Mouse (Mus musculus) right cerebral cortex, adult 2 months (tissue): ENCODE measurements around the gene Vegfb.

ENCODE experiments used
- DNase-seq, 2 experiments: peaks; one replicate each; pipeline ENCODE4 v3.0.0; 2021 to 2022; ENCODE audit warnings: low spot score in 2 of 2

The Vegfb gene

DNA sequence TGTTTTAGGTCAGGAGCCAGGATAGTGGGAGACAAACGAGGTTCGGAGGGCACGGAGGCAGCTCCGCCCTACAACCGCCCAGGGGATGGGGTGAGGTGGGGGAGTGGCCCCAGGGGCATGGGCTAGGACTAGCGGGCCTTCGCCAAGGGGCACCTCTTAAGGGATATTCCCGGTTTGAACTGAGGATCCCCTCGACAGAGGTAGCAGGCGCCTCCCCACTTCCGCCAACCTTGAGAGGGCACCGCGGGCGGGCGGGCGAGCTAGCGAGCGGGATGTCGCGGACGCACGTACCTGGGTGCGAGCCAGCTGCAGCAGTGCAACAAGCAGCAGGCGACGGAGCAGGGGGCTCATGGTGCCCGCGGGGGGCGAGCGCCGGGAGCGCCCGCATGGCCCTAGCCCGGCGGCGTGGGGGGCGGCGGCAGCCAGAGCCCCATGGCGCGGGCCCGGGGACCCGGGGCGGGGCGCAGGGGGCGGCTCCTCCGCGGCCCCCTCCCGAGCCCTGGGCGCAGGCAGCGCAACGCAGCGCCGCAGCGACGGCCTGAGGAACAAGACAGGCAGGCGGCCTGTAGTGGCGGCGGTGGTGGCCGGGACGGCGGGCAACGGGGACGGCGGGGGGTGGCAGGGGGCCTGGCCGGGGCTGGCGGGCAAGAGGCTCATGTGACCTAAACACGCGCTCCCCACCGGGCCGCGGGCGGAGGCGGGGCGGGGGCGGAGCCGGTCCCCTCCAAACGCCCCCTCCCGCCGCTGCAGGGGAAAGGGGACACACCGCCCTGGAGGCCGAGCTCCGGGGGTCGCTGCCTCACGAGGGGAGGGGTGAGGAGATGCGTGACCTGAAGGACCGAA lies at the start of gene Vegfb:
TSS of gene Vegfb (minus strand) at position 591 of the 843 bp plus-strand sequence.
- DNase-seq, result peak in 1 of 2 experiments; percentile 55

DNA sequence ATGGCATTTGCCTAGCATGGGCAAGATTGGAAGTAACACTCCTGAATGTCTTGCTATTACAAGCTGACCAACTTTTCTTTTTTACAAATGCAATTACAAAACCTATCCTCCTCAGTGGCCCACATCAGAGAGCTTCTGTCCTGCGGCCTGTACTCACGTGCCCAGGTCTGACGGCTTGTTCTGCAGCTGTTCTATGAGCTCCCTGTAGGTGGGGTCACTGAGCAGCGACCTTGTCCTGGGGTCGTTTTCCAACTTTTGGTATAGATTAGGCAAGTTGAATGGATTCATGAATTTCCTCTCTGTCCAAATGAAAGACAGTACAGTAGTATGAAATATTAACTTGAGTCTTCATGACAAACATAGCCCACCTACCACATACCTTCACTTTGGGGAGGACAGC lies 46.6 kb upstream of the Vegfb start:
- DNase-seq, result no peak

DNA sequence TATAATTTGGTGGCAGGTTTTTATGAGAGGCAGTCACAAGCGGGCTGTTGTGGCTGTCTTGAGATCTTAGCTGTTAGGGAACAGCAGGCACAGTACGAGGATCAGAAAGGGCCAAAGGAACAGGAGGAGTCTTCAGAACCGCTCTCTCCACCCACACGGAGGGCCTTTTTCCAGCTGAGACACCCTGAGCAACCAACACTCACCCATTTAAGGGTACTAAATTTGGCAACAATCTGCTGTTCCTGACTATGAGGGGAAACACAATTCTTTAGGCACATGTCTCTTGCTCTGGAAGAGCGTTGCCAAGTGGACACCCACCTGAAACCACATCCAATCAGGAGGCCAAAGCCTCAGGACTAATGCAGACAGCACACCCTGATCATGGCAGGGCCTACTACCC lies 42.1 kb upstream of the Vegfb start:
- peak; percentile 68 to 70 for DNase-seq

DNA sequence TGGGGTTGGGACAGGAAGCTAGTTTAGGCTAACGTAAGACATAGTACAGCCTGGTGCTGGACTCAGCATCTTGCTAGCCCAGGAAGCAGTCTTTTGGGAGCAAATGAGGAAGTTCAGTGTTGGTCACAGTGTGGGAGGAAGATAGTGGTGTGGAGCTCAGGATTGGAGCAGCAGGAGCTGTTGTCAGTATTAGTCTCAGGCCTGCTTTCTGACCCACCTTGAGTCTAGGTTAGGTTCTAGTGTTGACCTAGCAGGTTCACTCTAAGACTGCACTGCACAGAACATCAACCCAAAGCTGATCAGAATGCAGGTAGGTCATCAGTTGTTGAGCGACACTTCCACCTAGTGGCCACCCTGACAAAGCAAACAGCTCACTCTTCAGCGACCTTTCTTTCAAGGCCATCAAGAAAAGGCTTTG lies 32.8 kb upstream of the Vegfb start:
- DNase-seq, result peak; percentile 39 to 40

DNA sequence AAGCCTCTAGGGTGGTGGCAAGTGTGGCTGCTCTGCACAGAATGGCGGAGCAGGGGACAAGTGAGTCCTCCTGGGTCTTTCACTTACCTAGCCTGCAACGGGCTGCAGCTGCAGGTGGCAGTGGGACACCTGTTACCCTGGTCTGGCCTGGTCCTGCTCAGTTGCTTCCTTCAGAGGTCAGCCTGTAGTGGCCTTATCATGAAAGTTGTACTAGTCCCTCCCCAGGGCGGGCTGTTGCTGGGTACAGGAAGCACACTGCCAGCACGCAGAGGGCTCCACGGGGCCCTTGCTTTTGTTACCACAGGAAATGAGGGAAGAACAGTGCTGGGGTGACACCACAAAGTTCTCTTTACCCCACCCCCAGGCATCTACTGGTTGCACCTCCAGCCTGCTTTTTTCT lies 31.7 kb upstream of the Vegfb start, which contains the start of gene Fermt3:
TSS of gene Fermt3 (minus strand) at position 279 of the 400 bp plus-strand sequence.
- DNase-seq, result no peak

DNA sequence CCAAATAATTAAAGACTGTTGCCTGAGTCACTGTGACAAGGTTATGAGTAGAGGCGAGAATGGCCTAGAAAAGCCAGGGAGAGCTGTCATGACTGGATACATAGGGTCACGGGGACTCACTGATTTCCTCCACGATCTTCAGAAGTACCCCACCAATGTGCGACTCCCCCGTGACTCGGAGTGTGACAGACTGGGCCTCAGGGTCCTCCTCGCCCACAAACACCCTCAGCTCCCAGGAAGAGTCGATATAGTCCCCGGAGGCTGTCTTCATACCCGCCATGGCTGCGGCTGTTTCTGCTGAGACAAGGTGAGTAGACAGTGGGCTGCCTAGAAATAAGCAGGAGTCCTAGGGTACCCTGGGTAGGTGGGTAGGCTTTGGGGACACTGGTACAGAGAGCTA lies 31.1 kb upstream of the Vegfb start:
- no peak for DNase-seq

DNA sequence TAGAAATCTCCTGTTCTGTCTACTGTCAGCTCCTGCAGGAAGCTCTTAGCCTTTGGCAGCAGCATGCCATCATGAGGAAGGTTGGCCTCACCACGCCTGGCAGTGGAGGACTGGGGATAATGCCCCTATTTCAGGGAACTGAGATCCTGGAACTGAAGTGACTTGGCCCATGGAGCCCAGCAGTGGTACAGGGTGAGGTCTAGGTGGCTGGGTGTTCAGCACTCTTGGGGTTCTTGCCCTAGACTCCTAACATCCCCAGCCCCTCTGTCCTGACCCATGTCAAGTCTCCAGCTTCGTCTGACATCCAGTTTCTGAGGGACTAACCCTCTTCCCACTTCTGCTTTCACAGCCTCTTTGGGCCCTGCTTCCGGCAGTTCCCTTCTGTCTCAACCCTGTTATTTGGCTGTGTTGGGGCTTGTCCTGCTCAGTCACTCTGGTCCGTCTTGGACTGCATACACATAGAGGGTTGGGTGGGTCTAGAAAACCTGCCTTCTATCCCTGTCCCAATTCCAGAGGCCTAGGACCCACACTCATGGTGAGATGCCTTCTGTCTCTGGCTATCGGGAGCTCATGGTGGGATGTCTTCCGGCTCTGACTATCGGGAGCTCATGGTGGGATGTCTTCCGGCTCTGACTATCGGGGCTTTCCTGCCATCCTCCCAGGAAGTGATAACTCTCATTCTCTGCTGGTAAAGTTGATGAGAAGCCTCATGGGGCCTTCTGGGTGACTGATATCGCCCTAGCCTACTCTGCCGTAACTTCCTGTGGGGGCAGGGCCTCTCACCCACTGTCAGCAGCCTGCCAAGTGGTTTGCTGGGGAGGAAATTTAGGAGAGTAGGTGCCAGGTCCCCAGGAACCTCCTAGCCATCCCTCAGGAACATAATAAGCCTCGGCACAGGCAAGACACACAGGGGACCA lies 30.3 kb upstream of the Vegfb start:
- no peak for DNase-seq

- DNase-seq, result no peak
Measured at GRCm38 (mm10) chr19:7014481-7015135, 27.2 kb upstream of the Vegfb start.

GRCm38 (mm10) chr19:7013984-7014383 lies 26.5 kb upstream of the Vegfb start:
- no peak for DNase-seq

- DNase-seq, result no peak
Measured at GRCm38 (mm10) chr19:7012426-7012825, 25.0 kb upstream of the Vegfb start.

- no peak for DNase-seq
Measured at GRCm38 (mm10) chr19:7006892-7007593, 19.6 kb upstream of the Vegfb start.

GRCm38 (mm10) chr19:6999360-7000063 lies 12.1 kb upstream of the Vegfb start:
- no peak for DNase-seq

DNA sequence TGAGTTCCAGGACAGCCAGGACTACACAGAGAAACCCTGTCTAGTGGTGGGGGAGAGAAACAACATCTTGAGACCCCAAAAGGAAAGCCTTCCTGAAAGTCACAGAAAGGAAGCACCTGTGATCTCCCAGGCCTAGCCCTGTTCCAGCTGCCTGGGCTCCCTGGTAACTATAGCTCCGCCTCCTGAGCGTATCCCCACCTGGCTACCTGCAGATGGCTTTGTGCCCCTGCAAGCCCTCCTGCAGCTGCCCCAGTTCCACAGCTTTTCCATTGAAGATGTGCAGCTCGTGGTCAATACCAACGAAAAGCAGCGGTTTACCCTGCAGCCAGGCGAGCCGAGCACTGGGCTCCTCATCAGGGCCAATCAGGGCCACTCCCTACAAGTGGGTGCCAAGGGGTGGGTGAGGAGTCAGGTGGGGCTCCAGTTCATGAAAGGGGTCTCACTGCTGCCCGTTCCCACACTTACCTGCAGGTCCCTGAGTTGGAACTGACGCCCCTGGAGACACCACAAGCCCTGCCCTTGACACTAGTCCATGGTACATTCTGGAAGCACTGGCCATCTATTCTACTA lies 10.4 kb upstream of the Vegfb start:
- DNase-seq, result no peak

GRCm38 (mm10) chr19:6996006-6996405 lies 8.6 kb upstream of the Vegfb start, which contains the start of the genes Nudt22 and Trpt1:
Gene Nudt22 (minus strand): TSS chr19:6996117.
Gene Trpt1 (plus strand): TSS chr19:6996131.
- DNase-seq, result peak; percentile 86

DNA sequence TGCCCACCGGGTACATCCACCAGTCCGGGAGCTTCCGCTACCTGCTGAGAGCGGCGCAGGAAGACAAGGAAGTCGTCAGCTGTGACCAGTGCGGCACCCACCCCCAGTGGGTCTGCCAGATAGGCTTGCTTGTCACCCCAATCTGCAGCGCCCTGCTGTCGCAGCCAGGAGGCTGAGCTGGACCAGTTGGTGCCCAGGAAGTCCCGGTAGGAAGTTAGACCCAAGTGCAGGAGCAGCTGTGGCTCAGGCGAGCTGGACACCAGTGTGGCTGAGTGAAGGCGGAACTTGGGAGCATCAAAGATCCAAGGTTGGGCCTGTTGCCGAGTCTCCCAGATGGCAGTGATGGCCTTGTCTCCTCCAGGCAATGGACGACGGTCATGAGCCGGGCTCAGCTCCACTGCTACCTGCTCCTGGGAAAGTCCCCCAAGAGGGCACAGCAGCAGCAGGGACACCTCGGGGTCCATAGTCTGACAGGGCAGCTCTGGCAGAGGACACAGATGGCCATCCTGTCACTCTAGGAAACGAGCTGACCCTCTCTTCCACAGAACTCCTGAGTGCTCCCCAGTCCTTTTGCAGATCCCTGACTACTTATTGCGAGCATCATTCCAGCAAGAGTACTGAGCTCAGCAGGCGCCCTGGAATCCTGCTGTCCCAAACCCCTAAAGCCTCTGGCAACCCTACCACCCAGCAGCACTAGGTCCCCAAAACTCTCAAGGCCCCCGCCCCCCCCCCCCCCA lies 8.0 kb upstream of the Vegfb start:
- DNase-seq, result no peak

- DNase-seq, result no peak
Measured at GRCm38 (mm10) chr19:6994489-6994888, 7.0 kb upstream of the Vegfb start.

- DNase-seq, result no peak
Measured at GRCm38 (mm10) chr19:6994002-6994401, 6.6 kb upstream of the Vegfb start.

GRCm38 (mm10) chr19:6993011-6993770 lies 5.7 kb upstream of the Vegfb start:
- DNase-seq, result no peak
